Mouse (Mus musculus): ENCODE results near the gene Cabp2.

The Cabp2 gene

DNA sequence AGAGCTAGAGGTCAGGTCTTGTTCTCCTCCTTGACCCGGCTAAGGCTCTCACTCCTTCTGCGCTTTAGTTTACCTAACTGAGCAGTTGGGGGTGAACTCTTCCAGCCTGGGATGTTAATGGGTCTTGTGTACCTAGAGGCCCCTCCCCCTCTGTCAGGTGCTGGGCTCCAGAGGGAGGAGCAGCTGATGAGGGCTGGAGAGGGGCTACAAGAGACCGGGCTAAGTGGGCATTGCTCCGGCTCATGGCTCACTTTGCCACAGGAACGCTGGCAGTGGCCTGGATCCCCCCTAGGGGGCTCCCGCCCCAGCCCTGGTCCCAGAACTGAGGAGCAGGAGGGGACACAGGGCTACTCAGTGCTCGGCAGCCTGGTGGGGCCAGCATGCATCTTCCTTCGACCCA is 2.4 kb downstream of the Cabp2 start:
- DNase-seq: no peak

DNA sequence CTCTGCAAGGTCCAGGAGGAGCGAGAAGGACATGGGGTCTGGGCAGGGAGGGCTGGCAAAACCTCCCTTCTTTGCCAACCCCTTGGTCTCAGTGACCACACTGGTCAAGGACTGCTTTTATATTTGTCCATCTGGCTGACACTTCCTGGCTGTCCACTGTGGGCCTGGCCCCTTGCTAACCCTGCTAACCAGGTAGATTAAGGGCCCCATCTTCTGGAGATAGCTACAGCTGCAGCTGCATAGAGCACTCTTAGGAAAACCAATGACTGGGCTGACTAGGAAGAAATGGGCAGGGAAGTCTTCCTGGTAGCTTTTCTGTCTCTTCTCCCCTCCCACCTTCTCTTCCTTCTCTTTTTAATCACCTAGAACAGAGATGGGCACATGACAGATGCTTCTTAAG is 3.6 kb downstream of the Cabp2 start:
- no peak for DNase-seq

- DNase-seq: no peak
Observed at GRCm38 (mm10) chr19:4086156-4086555, 4.8 kb downstream of the Cabp2 start.

DNA sequence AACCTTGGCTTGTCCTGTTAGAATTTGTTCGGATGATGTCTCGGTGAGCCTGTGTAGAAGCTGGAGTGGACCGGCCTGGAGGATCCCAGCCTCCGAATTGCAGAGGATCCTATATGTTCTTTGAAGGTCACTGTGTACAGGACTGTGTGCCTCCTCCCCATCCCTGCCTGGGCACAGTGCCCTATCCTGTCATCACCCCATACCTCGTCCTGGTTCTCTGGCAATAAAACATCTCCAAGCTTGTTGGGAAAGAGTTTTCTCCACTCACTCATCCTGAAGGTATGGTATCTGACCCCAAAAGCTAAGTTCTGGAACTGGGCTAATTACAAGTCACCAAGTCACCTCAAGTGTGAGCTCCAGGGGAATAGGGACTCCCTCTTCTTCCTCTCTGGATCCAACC is 5.7 kb downstream of the Cabp2 start:
- DNase-seq: no peak

DNA sequence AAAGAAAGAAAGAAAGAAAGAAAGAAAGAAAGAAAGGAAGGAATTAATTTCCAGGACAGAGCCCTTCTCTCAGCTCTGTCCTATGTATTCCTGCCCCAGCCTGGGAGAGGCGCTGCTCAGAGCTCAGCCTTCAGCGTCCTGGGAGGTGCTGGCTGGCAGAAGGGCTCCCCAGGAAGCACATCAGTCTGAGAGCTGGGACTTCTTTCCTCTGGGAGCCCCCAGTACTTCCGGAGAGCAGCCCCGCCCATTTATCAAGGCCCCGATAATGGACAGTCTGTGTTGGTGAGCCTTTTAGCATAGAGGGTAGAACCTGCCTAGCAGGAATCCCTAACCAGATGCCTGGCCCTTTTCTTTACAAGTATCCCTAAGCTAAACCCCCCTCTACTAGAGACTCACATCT is 6.8 kb downstream of the Cabp2 start:
- no peak for DNase-seq

- DNase-seq: no peak
Observed at GRCm38 (mm10) chr19:4089128-4089527, 7.8 kb downstream of the Cabp2 start.

- no peak for DNase-seq
Observed at GRCm38 (mm10) chr19:4090446-4090845, 9.1 kb downstream of the Cabp2 start.

DNA sequence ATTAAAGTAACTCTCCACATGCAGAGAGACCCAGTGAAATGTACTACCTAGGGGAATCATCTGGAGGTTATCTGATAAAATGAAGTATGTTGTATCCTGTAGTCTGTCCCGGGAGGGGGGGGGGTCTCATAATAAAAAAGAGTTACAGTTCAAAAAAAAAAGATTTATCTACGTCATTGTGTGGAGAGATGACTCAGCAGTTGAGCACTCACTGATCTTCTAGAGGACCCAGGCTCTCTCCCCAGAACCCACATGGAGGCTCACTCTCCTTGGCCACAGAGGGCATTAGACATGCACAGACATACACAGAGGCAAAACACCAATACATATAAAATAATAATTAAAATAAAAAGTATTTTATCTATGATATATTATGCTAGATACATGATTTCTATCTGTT is 10.0 kb downstream of the Cabp2 start:
- DNase-seq: no peak

GRCm38 (mm10) chr19:4092750-4093149 is 11.4 kb downstream of the Cabp2 start:
- no peak for DNase-seq

GRCm38 (mm10) chr19:4093772-4094171 is 12.4 kb downstream of the Cabp2 start:
- DNase-seq: no peak

DNA sequence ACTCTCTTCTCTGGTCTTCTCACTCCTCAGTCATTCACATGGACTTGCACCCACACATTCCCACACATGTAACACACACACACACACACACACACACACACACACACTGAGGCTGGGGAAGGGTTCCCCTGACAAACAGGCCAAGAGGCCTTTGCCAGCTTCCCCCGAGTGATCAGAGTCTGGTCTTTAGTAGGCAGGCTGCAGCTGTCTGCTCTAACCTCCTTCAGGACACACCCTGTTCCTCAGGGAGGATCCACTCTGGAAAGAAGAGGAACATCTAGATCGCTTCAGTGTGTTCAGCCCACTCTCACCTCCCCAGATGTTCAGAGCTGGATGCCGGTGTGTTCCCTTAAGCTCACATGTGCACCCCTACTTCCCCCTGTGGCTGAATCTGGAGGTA is 13.0 kb downstream of the Cabp2 start:
- DNase-seq: no peak

DNA sequence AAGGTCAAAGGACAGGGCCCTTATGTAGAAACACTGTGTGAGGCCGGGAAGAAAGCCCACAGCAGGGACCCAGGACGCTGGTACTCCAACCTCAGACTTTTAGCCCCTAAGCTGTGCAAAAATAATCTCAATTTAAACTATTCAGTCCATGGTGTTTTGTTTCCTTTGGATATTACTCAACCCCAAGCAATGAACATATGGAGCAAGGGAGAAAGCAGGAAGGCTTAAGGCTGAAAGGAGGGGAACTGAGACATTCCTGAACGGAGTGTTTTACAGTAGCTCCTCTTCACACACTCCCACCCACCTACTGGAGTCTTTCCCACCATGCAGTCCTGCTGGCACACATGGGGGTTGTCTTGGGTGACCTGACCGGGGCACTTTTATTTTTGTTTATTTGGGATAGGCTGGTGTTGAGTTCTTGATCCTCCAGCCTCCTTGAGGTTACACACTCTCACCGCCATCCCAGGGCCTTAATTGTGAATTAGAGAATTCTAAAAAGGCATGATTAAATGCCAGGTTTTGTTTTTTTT is 13.5 kb downstream of the Cabp2 start:
- DNase-seq: no peak

DNA sequence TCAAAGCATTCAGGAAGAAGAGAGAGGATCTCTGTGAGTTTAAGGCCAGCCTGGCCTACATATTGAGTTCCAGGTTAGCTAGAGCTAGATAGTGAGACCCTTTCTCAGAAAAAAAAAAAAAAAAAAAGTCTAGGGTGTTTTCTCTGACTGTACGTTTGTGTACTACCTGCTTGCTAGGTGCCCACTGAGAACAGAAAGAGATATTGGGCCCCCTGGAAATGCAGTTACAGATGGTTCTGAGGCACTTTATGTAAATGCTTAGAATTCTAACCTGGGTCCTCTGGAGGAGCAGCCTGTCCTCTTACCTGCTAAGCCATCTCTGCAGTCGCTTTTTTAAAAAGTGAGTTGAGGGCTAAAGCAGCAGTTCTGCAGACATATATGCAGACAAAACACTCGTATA is 14.4 kb downstream of the Cabp2 start:
- DNase-seq: no peak

- DNase-seq: peak; percentile 99
Observed at GRCm38 (mm10) chr19:4096642-4097440, 15.5 kb downstream of the Cabp2 start, which contains the start of gene Cdk2ap2. Cdk2ap2 (plus strand) TSS chr19:4097182.

- no peak for DNase-seq
Observed at GRCm38 (mm10) chr19:4097441-4097825, 16.1 kb downstream of the Cabp2 start.

DNA sequence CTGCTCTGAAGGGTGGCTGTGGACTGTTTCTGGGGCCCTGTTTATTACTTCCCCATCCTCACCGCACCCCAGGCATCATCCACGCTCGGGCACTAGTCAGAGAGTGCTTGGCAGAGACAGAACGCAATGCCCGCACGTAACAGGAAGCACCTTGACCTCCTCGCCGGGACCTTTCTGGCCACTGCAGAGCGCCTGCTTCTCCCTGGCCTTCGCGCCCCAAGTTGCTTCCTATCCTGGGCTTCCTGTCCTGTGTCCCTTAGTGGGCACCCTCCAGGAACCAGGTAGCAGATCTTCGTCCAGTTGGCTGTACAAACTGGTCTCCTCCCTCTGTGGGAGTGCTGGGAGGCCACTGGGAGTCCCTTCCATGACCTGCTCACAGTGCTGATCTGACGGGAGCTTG is 17.0 kb downstream of the Cabp2 start:
- no peak for DNase-seq

- peak; percentile 84 to 96 for DNase-seq
Observed at GRCm38 (mm10) chr19:4099056-4099455, 17.7 kb downstream of the Cabp2 start.

GRCm38 (mm10) chr19:4099837-4100717 is 18.7 kb downstream of the Cabp2 start, which contains the start of gene Pitpnm1:
Pitpnm1 (plus strand) TSS chr19:4099998.
- DNase-seq: peak; percentile 83 to 91

DNA sequence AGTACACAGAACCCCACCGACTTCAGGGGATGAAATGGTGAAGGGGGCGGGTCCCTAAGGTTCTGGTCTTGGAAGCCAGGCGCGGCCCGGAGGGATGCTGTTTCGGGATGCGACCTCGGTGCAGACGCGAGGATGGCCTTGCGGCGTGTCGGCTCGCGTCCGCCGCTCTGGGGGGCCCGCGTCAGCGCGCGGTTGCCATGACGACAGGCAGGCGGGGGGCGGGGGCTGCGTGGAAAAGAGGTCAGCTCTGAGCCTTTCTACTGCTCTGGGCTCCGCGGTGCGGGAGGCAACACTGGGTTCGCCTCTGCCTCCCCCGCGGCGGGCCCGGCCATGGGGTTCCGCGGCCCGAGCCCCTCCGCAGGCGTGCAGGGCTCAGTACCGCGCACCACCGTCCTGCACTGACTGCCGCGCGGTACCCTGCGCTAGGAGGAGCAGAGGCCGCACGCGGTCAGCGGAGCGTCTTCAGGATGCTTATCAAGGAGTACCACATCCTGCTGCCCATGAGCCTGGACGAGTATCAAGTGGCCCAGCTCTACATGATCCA is 19.4 kb downstream of the Cabp2 start:
- no peak for DNase-seq

DNA sequence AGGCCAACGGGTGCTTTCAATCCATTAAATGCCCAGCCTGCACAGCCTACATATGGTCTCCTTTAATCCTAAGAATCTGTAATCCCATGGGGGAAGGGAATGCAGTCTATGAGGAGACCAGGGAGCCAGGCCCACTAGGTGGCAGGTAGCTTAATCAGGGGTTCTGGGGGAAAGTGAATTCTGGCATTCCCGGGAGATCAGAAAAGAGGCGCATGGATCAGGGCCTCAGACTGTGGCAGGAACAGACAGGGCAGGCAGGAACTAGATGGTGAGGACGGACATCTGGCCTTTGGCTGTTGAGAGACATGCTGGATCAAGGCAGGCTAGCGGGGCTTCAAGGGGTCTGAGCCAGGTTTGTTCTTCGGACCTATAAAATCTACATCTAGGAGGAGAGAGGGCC is 20.1 kb downstream of the Cabp2 start:
- DNase-seq: no peak

DNA sequence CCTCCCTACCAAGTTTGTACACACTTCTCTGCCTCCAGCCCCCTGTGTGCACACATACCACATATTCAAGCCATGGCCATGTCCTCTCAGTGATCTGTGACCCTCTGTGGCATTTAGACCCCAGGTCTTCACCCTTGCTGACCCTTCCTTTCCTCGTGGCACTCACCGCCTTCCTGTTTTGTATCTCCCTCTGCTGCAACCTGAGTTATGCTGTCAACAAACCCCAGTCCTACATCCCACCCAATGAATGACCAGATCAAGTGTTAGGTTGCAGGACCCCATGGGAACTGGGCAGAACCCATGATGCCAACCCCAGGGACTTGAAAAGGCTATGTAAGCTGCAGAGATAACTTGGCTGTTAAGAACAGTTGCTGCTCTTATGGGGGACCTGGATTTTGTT is 20.7 kb downstream of the Cabp2 start:
- no peak for DNase-seq

GRCm38 (mm10) chr19:4102626-4103025 is 21.2 kb downstream of the Cabp2 start:
- DNase-seq: no peak

GRCm38 (mm10) chr19:4103294-4103693 is 21.9 kb downstream of the Cabp2 start:
- DNase-seq: no peak

All from spleen, adult 18-20 months (tissue).